Mouse (Mus musculus) small intestine, adult 2 months (tissue): Measurements from ENCODE around the gene Pank4. TPM values are rescaled to one million over a fixed set of nuclear protein-coding genes. Genes with fewer than 3 reads are reported as not detected.

Experiments used
- H3K27ac ChIP-seq: fragments of 200-500 bp; 2 replicates; pipeline ENCODE4 v1.5.1; 2012; ENCODE audit warnings: low read depth, low read length, control low read depth, inconsistent platforms; ENCODE audit not compliant: insufficient read depth
- H3K27me3 ChIP-seq: fragments of 200-500 bp; 2 replicates; pipeline ENCODE4 v1.6.1; 2012; ENCODE audit warnings: mild to moderate bottlenecking, moderate library complexity, low read length, inconsistent platforms; ENCODE audit not compliant: control insufficient read depth, insufficient read depth
- H3K36me3 ChIP-seq: fragments of 200-500 bp; 2 replicates; pipeline ENCODE4 v1.6.1; 2012; ENCODE audit warnings: mild to moderate bottlenecking, low read length, control low read depth, inconsistent platforms; ENCODE audit not compliant: control insufficient read depth, insufficient read depth
- H3K4me1 ChIP-seq: fragments of 200-500 bp; 2 replicates; pipeline ENCODE4 v1.6.1; 2012; ENCODE audit warnings: low read length, inconsistent platforms, mixed read lengths; ENCODE audit not compliant: control insufficient read depth, insufficient read depth, insufficient read length
- H3K4me3 ChIP-seq: fragments of 200-500 bp; 2 replicates; pipeline ENCODE4 v1.5.1; 2012; ENCODE audit warnings: low read depth, mild to moderate bottlenecking, control low read depth, inconsistent platforms, low read length, moderate library complexity
- CTCF ChIP-seq: fragments of 200-500 bp; IDR thresholded peaks from 2 replicates; pipeline ENCODE4 v1.5.1; 2012; ENCODE audit warnings: low read depth, mild to moderate bottlenecking, control low read depth, inconsistent platforms, low read length, moderate library complexity, mixed read lengths; ENCODE audit not compliant: insufficient replicate concordance, insufficient read length; ENCODE audit errors: extremely low read depth
- POLR2A ChIP-seq: fragments of 200-500 bp; IDR thresholded peaks from 2 replicates; pipeline ENCODE4 v1.6.1; 2012; ENCODE audit warnings: low read depth, mild to moderate bottlenecking, control low read depth, inconsistent platforms, low read length, moderate library complexity
- WGBS: fragments of 180-500 bp; shearing (Covaris S2); methylation state at CpG from one replicate; pipeline ENCODE4 v1.1.7; 2018; 5-methylcytosine and 5-hydroxymethylcytosine counted together
- polyA plus RNA-seq: library from polyadenylated mRNA; depleted of rRNA; stranded (reverse); fragments of >200 nt; gene quantifications from 2 replicates; pipeline ENCODE4 v1.2.3, GENCODE M21; 2012

Gene Pank4
- polyA plus RNA-seq, 1 experiment, result 36.1 TPM

DNA sequence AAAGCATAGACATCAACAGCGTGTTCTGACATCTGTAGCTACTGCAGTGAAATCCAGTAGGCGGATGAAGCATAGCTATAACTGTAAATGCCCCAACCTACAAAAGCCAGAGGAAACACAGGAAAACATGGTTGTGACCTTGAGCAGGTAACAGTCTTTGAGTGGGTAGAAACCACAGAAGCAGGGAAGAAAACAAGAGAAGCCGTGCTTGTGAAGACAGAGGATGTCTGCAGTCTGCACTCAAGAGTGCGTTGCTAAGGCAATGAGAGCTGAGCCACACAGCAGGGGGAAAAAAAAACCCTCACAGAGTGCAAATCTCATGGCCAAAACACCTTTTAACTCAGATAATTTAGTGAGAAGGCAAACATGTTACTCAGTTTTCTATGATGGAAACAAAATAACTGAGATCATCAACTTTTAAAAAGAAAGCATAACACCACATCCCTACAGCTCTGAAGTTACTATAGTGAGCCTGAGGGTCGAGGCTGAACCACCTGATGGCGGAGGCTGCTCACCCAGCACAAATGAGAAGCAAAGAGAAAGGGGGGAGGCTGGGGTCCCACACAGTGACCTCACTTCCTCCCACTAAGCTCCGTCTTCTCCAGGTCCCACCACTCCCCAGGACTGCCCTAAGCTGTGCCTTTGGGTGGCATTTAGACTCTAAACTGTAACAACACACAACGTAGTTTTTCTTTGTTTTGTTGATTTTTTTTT lies 27.2 kb upstream of the Pank4 start:
- Histone ChIP-seq H3K36me3 (no peaks in the 10 kb centered on the region), H3K27ac (no peak overlapping the region), H3K27me3 (no peaks in the 10 kb centered on the region), H3K4me3 (no peak overlapping the region), H3K4me1 (peaks cover 5% of the 10 kb centered on the region; the same call in 1 of the 2 replicates)
- WGBS, result 75% methylated on average over 8 of the region's 8 CpGs
- TF ChIP-seq CTCF (no peak), POLR2A (no peak)

DNA sequence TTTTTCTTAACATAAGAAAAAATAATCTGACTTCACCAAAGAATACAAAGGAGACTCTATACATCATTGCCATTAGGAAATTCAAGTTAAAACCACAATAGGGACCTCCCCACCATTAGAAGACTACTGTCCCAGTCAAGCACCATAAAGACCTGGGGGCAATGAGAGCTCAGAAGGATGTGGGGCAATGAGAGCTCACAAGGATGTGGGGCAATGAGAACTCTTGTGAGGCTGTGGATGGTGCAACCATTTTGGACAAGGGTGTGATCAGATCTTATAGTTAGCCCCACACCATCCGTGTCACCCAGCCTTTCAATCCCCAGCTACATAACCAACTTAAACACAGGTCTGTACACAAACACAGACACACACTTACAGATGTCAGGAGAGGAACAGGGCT lies 26.2 kb upstream of the Pank4 start:
- no peak overlapping the region for H3K4me3 ChIP-seq
- no peak for TF ChIP-seq POLR2A

DNA sequence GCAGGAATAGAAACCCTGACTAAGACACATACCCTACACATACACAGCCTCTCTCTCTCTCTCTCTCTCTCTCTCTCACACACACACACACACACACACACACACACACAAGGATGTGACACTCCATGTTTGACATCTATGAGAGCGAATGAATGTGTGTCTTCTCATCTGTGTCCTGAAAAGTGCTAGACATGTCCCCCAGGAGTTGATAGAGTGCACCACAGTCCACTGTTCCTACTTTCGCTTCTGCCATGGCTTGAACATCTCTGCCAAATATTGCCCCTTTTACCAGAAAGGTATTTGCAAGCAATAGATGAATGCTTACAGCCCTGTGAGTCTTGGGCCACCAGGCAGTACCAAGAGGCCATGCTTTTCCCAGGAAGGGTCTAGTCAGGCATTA lies 23.8 kb upstream of the Pank4 start:
- Histone ChIP-seq H3K27me3 (no peaks in the 10 kb centered on the region), H3K4me3 (no peak overlapping the region), H3K36me3 (no peaks in the 10 kb centered on the region), H3K27ac (no peak overlapping the region), H3K4me1 (peaks cover 6% of the 10 kb centered on the region; the same call in 1 of the 2 replicates)
- no peak for TF ChIP-seq POLR2A
- TF ChIP-seq CTCF, result no peak
- WGBS, result 85% methylated on average over 2 of the region's 2 CpGs

More for the DNA sequence above, 26.2 kb upstream of the Pank4 start:
- no peak overlapping the region for H3K27ac ChIP-seq
- H3K36me3 ChIP-seq, result no peaks in the 10 kb centered on the region
- WGBS, result 75% methylated on average over 1 of the region's 1 CpGs
- peaks cover 5% of the 10 kb centered on the region; the same call in 1 of the 2 replicates for H3K4me1 ChIP-seq
- H3K27me3 ChIP-seq, result no peaks in the 10 kb centered on the region

DNA sequence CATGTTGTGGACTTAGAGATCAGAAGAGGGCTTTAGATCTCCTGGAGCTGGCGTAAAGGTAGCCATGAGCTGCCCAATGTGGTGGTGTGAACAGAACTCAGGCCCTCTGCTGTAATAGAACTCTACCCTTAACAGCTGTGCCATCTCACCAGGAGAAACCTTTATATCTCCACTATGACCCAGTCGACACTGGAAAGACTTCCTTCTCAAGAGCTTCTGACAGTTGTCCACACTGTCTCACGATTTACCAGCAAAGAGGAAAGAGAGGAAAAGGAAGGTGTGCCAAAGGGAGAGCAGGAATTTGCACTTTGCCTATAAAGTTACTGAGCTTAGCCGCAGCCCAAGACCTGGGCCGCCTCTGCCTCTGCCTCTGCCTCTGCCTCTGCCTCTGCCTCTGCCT lies 22.1 kb upstream of the Pank4 start:
- TF ChIP-seq CTCF (no peak), POLR2A (no peak)
- no peaks in the 10 kb centered on the region for H3K36me3 ChIP-seq
- WGBS, result 80% methylated on average over 5 of the region's 5 CpGs

DNA sequence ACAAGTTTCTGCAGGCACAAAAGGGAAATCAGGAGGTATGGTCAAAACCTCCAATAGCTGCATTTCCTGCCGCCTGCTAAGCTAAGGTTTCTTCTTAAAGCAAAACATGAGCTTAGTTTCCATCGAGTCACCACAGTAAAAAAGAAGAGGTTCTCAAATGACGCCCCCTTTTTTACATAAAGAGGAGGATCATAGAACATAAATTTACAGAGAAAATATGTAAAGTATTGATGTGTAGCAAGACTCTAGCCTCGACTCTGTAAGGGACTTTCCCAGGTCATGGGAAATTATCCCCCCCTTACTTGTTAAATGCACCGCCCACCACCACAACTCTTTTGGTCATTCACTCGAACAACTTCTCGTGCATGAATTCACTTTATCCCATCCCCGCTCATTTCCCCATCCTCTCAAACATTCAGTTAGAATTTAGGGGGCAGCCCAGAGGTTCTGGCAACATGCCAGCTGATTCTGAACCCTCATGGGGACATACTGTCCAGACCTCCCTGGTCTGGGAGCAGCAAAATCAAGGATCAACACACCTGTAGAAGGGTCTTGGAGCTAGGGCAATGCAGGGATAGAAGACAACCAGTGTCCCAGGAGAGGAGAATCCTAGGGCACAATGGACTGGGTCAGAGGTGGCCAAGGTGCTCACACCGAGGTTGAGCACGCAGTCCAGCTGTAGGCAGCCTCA lies 21.1 kb upstream of the Pank4 start:
- no peak overlapping the region for H3K4me3 ChIP-seq
- no peaks in the 10 kb centered on the region for H3K27me3 ChIP-seq
- H3K36me3 ChIP-seq, result no peaks in the 10 kb centered on the region
- WGBS, result 74% methylated on average over 10 of the region's 10 CpGs
- no peak overlapping the region for H3K27ac ChIP-seq
- TF ChIP-seq CTCF (no peak), POLR2A (no peak)
- peaks cover 11% of the 10 kb centered on the region; the same call in 1 of the 2 replicates for H3K4me1 ChIP-seq

More for the DNA sequence above, 22.1 kb upstream of the Pank4 start:
- no peak overlapping the region for H3K27ac ChIP-seq
- H3K4me3 ChIP-seq, result no peak overlapping the region
- peaks cover 11% of the 10 kb centered on the region; the same call in 1 of the 2 replicates for H3K4me1 ChIP-seq
- H3K27me3 ChIP-seq, result no peaks in the 10 kb centered on the region

DNA sequence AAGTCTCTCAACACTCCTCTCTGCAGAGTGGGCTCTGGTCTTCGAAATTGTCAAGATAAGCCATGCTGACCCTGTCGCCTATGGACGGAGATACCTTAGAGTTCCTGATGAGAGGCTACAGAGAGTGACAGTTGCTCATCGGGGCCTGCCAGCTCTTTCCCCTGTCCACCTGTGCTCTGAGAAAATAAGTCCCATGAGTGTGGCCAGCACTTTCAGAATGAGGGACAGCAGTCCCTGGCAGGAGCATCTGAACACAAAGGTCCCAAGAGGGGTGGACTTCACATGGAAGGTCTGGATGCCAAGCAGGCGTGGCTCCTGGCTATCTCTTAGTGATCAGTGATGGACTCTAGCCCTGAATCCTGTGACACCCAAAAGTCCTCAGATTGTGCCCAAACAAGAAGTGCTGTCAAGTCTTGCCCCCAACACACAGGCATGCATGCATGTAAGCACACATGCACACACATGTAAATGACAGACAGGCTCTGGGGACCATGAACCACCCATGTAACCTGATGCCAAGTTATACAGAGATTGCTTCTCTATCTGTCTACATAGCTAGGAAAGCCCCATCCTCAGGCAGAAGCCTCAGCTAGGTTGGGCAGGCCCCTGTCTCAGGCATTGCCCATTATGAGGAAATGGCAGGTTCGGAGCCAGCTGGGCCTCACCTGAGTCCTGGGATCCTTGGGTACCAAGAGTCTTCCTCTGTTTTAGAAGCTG lies 20.4 kb upstream of the Pank4 start:
- no peak overlapping the region for H3K4me3 ChIP-seq
- 0 out of 2 replicates have a peak, but pooled peaks cover 1% of the 10 kb centered on the region for H3K27me3 ChIP-seq
- H3K36me3 ChIP-seq, result no peaks in the 10 kb centered on the region
- TF ChIP-seq CTCF (no peak), POLR2A (no peak)
- H3K4me1 ChIP-seq, result peaks cover 14% of the 10 kb centered on the region; the same call in 1 of the 2 replicates
- H3K27ac ChIP-seq, result no peak overlapping the region
- WGBS, result 88% methylated on average over 6 of the region's 6 CpGs

DNA sequence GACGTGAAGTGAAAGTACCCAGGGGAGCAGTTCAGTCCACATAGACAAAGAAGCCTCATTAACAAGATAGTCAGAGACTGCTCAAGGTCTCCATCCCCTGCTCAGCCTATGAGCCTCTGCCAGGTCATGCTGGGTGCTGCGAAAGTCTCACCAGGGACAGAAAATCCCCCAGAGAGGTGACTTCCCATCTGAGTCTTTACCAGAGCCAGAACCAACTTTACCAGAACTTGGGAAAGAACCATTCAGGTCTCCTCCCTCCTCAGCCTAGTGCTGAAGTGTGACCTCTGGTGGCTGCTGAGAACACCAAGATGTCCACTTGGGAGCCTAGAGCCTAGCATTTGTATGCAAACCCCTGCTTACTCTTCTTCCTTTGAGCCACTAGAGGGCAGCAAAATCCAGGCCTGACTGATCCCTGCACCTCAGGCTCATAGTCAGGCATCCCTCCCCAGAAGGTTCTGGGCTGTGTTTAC lies 19.8 kb upstream of the Pank4 start:
- H3K4me3 ChIP-seq, result no peak overlapping the region
- H3K36me3 ChIP-seq, result no peaks in the 10 kb centered on the region
- 0 out of 2 replicates have a peak, but pooled peaks cover 8% of the 10 kb centered on the region for H3K27me3 ChIP-seq
- 22% methylated on average over 2 of the region's 2 CpGs for WGBS
- TF ChIP-seq CTCF (peak; percentile 98; the same call in 1 of the 2 replicates), POLR2A (no peak)
- no peak overlapping the region for H3K27ac ChIP-seq
- H3K4me1 ChIP-seq, result peaks cover 14% of the 10 kb centered on the region; the same call in 1 of the 2 replicates
